Mouse (Mus musculus) spleen, adult 12 weeks (tissue): ENCODE results near the gene Mfsd12.

Experiments used
- DNase-seq: peaks from one replicate; pipeline ENCODE4 v3.0.0; 2022; ENCODE audit warnings: low spot score

The Mfsd12 gene

DNA sequence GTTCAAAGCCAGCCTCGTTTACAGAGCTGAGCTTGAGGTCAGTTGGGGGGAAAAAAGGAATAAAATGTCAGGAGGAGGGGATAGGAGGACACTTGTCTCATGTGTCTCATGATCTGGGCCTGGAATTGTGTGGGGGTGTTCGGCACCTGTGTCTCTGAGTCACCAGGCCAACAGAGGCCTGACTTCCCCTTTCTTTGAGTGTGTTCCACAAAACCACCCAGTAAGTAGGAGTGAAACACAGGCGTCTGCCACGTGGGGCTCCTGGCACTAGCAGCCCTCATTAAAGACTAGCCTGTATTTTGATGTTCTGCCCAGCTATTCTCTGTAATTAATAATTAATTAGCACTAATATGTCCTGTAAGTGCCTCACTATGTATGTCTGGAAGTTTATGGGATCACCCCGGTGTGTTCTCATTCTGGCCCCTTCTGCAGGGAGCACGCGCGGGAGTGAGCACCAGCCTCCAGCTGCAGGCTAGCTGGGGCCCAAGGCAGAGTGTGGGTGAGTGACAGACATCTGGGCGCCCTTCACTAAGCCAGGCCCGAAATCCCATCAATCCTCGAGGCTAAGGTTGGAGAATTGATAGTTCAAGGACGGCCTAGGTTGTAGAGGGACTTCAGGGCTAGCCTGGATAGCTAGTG is 820 bp upstream of the Mfsd12 start:
- DNase-seq, result no peak

DNA sequence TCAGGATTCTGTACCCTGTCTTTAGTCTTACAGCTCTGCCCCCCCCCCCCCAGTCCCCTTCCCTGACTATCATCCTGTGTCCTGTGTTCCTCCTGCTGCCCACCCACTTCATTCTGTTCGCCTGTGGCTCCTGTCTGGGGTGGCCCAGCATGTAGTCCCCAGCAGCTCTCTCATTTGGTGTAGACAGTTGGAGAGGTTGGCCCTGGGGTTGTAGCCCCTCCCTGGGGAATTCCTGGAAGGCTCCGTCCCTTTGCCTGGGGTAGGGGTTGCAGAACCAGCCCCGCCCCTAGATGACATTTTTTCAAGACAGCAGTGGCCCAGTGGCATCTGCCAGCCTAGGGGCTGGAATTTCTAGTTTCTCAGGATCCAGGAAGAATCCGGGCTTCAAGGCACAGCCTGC is 918 bp downstream of the Mfsd12 start:
- DNase-seq, result no peak

DNA sequence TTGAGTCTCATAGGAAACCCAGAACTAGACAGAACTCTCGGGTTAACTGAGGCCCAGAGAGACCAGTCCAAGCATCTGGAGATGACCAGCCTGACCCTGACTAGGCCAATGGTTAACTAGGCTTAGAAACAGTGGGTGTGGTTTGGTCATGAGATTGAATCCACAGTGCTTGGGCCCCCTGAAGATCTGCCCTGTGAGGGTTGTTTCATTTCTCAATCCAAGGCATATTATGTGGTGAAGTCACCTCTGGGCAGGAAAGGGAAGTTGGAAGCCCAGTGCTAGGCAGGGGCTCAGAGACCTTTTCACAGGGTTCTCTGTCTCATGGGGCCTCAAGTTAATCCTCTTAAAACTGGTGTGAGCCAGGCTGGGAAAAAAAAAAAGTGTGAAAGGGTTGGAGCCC is 1.6 kb downstream of the Mfsd12 start:
- DNase-seq, result no peak

DNA sequence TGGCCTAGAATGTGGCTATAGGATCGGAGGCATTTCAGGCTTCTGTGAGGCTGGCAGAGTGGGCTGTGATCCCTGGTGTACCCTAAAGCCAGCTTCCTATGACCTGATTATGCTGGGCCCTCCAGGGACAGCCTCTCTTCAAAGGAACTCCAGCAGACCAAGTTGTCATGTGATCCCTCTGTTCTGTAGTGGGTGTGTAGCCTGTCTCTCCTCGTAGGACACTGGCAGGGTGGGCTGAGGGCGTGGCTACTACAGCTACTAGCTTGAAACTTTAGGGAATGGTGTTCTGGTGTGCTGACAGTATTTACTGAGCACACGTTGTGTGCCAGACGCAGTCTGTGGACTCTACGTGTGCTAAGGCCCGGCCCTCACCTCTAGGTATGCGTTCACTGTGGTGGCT is 3.4 kb downstream of the Mfsd12 start:
- no peak for DNase-seq

DNA sequence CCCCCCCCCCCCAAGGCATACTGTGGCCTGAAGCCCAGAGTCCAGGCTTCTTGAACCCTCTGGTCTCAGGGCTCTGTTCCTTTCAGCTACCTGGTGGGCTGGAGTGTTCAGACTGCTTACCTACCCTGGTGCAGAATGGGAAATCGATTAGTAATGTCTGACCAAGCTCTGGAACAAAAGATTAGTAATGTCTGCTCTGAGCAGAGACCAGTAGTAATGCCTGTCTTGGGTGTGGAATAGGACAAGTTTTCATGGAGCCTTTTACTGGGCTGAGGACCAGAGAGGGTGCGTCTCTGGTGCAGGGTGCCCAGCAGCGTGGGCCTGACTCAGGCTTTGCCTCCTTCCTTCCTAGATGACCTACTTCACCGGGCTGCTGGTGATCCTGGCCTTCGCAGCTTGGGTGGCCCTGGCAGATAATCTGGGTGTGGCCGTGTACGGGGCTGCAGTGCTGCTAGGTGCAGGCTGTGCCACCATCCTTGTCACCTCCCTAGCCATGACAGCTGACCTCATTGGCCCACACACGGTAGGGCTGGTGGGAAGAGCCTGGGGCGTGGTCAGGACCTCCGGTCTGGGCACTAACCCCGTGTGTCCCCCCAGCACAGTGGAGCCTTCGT is 5.2 kb downstream of the Mfsd12 start:
- DNase-seq, result peak; percentile 70

DNA sequence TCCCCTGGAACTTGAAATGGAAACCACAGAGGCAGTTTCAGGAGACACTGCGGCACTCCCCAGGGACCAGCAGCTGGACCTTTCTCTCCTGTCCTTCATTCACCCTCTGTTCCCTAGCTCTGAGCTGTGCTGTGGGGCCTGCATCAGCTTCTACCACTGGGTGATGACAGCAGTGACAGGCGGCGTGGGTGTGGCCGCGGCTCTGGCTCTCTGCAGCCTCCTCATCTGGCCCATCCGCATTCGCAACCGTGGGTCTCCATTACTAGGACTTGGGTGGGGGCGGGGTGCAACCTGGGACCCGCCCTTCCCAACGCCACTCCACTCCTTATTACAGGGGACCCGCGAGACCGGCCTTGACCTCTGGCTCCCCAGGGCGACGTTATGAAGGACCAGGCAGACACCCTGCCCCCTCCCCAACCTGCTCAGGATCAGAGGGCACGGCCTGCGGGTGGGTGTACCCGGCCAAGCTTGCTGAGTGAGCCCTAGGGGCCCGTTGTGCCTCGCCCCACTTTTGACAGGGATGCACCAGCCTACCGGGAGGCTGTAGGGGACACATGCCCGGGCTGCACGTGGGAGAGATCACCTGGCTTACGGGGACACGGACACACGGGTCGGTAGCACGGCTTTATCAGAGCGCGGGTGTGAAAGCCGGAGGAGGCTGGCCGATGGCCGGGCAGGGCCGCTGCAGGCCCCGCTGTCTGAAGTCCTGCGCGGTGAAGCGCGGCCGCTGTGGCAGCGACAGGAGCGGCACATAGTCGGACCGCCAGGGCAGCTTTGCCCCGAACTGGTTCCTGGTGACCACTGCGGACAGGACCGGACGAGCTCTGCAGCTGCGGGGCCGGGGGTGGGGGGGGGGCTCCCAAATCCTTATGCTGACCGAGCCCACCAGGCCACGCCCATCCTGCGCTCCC is 6.4 kb downstream of the Mfsd12 start:
- no peak for DNase-seq

DNA sequence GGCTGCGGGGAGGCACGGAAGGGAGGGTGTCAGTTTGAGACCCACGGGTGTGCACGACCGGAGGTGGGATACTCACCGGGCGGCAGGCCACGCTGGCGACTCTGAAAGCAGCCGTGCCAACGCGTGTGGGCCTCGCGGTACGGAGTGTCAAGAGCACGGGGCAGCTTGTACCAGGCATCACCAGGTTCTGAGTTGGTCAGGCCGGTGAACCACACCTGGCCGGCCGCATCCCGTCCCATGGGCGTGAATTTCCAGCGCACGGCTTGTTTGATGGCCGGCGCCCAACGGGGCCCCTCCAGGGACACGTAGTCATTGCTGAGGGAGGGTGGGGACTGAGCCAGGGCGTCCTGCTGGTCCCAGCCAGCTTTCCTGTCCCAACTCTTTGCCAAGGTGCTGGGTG is 7.4 kb downstream of the Mfsd12 start:
- no peak for DNase-seq

DNA sequence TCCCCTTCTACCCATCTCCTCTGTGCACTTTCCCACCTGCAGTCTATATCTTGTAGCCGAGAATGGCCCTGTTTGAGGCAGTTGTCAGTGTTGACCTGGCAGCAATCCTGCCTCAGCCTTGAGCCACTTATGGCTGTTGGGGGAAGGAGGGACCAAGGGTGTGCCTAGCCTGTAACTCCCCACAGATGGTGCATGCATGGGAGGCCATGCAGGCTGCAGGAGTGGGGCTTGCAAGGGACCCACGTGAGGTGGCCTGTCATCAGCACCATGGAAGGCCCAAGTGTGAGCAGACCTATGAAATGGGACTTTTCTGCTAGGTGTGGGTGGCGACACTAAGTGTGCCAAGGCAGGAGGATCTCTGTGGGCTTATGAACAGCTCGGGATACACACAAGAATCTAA is 7.8 kb downstream of the Mfsd12 start:
- no peak for DNase-seq

DNA sequence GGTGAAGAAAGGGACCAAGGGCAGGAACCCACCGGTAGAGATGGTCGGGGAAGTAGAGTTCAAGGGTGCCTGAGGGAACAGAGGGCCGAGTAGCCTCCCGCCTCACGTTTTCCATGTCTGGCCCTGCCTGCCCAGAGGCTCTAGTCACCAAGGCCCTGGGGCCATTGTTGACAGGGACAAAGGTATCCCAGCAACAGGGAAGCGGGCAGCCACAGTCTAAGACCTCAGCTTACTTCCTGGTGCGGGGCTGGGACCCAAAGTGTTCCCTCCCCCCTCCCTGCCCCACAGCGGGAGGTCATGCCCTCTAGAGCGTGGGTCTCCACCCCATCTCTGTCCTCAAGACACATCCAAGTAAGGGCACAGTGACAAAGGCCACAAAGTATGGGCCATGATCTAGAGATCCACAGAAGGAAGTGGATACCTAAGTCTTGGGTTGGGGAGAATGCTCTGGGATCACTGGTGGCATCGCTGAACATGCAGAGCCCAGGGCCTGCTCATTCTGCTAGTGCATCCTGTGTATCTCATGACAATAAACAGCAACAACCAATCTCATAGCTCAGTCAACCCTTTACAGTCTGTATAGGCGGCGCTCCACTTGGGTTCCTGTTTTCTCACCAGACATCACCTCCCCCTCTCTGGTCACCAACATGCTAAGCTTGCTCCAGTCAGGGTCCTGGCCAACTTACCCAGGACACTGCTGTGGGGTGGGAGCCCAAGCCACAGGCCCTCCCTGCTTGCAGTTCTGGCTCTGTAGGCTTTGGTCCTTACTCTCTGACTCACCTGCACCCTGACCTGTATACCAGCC is 8.6 kb downstream of the Mfsd12 start, which contains the start of gene 4930404N11Rik:
4930404N11Rik (minus strand) TSS at position 145 of the 805 bp plus-strand sequence.
- DNase-seq, result no peak

DNA sequence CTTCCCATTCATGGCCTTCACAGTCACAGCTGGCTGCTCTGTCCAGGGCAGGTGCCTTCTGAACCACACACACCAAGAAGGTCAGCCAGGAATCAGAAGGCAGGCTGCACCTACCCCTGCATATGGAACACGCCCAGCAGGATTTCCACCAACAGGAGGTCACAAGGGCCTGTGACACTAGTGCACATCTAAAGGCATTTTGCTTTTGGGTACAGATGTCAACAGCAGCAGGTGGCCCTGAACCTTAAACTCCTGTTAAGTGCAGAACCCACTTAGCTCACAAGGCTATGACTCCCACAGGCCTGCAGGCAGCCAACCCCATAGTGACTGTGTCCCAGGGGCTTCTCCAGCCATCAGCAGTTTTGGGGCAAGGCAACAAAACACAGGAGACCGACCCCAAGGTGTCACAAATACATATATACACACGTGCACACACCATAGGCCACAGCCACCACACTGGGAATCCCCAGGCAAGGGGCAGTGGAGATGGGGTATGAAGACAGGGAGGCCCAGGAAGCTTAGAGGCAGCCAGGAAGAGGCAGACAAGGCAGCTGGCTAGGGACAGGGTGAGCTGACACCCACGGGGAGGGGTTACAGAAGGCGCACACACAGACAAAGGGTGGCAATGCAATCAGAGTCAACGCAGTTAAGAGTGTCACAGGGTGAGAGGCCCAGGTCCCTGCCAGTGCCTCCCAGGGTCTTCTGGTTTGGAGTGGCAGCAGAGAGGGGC is 9.4 kb downstream of the Mfsd12 start:
- no peak for DNase-seq

DNA sequence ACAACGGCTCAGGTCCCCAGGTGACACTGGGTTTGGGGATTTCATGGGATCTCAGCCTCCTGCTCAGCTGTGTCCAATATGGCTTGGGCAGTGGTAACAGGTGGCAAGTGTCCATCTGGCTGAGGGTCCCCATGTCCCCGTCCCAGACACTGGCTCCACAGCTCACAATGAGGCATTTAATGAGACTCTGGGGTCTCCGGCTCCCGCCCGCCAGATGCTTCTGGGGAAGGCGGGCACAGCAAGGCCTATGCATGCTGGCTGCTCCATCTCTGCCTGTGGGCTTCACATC is 9.9 kb downstream of the Mfsd12 start:
- no peak for DNase-seq

DNA sequence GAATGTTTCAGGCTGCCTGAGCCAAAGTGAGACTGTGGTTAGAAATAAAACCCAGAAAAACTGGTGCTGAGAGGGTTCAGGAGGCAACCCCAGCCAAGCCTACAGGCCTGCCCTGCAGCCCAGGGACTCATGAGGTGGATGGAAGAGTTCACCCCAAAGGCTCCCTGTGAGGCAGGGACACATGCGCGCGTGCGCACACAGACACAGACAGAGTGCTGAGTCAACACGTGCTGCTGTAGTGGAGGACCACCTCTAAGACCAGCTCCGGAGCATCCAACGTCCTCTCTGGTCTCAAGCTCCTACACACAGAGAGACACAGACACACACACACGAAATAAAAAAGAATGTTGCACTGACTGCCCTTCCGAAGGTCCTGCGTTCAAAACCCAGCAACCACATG is 18.0 kb downstream of the Mfsd12 start:
- DNase-seq, result no peak

DNA sequence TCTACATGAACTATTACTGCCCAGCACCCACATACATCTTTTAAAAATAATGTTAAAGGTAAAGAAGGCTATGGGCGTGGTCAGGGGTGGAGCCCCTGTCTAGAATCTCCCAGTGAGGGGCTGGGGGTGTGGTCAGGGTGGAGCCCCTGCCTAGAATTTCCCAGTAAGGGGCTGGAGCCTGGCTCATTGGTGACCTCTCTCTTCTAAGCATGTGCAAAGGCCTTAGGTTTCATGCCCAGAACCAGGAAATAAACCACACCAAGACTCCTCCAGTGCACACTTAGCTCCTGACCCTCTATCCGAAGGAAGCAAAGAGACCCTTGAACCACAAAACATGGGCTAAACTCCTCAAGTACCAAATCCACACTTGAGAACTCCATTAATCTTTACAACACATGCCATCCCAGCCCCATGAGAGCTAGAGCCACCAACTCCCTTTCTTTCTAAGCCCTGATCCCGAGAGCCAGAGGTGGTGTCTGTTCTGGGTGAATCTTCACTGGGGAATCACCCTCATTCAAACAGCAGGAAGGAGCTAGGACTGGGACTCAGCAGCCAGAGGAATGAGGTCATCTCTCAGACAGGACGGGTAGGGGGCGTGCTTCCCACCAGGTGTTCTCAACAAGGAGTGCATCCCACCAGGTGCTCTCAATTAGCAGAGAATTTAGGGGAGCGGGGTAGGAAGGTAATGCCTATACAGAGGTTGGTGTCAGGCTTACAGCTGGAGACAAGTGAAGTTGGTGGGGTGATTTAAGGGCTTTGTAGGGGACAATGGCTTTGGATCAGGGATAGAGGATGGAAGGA is 19.5 kb downstream of the Mfsd12 start:
- DNase-seq, result no peak

DNA sequence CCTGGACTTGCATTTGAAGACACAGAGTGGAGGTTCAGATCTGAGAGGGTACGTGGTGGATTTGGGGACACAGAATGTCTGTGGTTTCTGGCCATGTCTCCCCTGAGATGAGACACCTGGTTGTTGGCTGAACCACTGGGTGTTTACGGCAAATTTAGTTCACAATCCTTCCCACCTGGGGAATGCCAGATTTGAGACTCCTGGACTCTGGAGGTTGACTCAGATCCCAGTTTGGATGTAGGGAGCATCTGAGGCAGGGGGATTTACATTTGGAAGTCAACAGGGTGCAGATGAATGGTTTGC is 20.0 kb downstream of the Mfsd12 start:
- no peak for DNase-seq

DNA sequence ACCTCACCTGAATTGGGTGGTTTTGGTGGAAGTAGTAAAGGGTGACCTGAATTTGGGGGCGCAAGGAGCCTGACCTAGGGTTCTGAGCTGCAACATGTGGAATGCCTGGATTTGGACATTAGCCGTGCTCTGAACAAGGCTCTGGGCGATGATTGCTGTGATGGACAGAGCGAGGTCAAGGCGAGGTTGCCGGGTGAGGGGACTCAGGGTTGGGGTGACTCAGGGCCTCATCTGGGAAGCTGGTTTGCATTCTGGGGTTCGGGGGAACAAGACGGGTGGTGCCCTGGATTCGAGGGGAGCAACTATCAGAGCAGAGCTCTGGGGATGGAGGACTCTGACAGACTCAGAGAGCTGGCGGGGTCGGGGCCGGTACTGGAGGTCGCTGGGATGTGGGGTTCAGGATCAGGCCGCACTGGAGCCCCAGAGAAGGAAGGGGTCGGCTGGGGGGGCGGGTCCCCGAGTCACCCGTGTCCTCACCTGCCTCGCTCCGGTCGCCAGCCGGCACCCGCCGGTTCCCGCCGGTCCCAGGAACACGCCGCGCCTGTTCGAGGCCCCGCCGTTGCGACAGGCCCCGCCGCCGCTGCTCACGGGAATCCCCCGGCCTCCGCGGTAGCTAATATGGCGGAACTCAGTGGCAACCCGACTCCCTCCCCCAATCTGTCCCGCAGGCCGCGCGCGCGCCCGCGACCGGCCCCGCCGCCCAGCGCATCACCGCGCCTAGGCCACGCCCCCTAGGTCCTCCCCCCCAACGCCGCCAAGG is 20.7 kb downstream of the Mfsd12 start, which contains the start of gene Fzr1:
Fzr1 (minus strand) TSS at position 724 of the 760 bp plus-strand sequence.
- DNase-seq, result no peak

DNA sequence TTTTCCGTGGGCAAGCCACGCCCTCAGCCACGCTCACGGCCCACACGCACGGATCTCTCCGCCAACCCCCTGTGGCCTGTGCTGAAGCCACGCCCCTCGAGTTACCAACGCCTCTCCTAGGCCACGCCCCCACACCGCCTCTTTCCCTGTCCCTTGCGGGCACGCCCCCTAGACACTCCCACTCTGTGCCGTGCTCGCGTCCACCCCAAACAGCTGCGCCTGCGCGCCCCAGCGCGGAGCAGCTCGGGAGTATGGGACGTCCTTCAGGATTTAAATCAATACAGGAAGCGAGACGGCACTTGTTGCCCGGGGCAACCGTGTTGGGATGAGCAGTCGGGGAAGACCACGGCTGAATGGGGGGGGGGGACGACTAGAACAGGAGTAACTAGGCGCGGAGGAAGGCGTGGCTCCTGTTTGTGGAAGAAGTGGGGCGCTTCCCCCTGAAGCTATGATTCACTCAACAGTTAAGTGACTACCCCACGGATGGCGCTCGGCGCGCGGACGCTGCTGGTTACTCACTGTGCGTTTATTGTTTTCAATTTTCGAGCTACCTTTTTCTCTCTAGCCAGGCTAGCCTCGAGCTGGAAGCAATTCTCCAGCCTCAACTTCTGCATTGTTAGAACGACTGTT is 21.4 kb downstream of the Mfsd12 start:
- DNase-seq, result peak; percentile 100

DNA sequence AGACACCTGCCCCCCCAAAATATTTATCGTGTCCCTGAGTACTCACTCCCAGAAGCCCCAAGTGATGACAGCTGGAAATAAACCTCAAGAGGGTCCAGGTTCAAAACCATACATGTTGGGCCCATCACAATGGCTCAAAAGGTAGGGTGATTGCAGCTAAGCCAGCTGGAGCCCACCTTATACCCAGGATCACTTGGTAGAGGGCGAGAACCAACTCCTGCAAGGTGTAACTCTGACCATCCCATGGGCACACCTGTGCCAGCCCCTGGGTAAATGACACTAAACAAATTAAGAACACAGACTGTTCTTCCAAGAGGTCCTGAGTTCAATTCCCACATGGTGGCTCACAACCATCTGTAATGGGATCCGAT is 21.9 kb downstream of the Mfsd12 start:
- no peak for DNase-seq

DNA sequence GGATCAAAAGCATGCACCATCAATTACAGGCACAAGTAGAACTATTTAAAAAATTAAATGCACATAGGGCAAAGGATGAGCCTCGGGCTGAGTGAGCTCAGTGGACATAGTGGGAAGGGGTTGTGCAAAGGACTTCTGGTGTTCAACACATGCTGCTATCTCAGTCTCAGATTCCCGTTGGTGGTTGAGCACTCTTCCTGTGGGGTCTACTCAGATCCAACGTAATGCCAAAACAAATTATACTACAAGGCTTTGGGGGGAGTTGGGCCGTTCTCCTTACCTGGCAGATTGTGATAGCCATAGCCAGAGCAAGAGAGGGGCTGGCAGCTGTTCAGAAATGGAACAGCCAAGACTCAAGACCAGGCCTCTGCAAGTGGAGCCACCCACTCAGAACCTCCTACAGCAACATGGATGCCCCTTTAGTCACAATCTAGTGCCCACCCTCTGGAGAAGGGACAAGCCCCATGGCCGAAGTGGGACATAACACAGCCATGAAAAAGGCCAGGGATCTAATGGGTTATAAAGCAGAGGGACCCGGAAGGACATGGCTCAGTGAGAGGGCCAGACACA is 22.6 kb downstream of the Mfsd12 start:
- DNase-seq, result no peak

DNA sequence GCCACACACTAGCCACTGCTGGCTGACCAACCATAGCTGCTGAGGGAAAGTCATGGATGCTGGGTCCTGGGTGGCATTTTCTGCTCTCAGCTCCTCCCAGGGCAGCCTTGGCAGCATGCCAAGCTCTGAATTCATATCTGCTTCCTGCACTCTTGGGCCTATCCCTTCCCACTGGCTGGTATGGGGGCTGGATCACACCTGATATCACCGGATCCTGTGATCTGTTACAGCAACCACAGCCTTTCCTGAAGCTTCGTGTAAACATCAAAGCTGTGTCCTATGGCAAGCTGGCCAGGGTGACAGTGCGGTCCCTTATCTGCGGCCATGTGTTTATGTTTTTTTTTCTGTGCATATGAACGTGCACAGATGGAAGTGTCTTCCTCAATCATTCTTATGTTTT is 24.7 kb downstream of the Mfsd12 start:
- DNase-seq, result peak; percentile 90
